In the genomic region with DNA sequence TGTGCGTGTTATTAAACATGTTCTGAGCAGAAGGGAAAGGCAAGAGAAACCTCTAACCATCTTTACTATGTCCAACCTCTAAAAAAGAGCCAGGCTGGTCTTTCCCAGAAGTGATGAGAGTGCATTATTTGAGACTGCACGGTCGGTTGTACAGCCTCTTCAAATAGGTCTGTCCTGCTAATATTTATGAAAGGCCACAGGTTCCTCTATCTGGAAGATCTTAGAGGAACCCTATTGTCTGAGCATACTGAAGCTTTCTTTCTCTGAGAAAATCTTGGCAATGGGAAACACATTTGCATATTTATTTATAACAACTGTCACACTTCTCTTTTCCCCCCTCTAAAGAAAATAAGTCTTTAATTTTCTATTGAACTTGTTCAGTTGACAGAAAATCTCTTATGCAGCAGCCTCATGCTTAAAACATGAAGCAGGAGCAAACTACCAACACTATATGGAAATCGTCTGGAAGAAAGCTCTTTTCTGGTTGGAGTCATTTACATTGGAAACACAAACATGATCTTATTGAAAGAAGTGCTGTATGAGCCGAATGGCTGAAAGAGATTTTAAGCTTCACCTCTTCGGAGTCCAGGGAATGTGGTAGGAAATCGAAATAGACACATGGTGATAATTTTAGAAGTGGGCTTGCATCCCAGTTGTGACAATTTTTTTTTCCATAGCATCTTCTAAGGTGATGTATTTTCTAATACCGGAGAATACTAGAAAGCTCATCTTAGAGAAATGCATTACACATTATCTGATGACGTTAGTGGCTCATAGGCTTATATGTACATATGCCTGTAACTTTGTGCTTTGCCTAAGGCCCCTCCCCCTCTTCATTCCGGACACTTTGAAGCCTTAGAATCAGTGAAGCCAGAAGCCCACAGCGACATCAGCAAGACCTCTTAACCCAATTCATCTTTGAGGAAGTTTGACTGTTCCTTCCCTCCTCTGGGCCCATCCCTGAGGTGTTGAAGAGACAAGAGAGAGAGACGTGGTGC, we compare ENCODE assay signal across 20 mouse cellular contexts.
A peak's percentile ranks its signal among the peaks of the same experiment; 100 is the strongest.
DNase-seq lines count a peak whose midpoint lies in the region; ATAC-seq and TF ChIP-seq lines count a peak whose summit lies in the region.
"Had no signal": no experiment of that assay in that cellular context is flagged by ENCODE, and none has a peak within 500 bp of the region (broad histone marks: within the 10 kb centered on the region; RNA-seq: fewer than 3 reads in every experiment).

No protein-coding gene starts in this region.

- H3K79me2 ChIP-seq in heart, adult 2 months (replicated peaks; ENCODE audit: control insufficient read depth, insufficient read depth, low read length), result no peaks in the 10 kb centered on the region

- H3K27me3 ChIP-seq in forebrain, embryonic 16.5 days (replicated peaks; ENCODE audit: control insufficient read depth, insufficient read depth, low read length), result no peaks in the 10 kb centered on the region
- H3K27me3 ChIP-seq in midbrain, embryonic 12.5 days, result no peaks in the 10 kb centered on the region
- no peaks in the 10 kb centered on the region for H3K27me3 ChIP-seq in heart, adult 2 months (ENCODE audit: control insufficient read depth, insufficient read depth, low read length)
- H3K27me3 ChIP-seq: embryonic facial prominence, embryonic 13.5 days; limb, embryonic 12.5 days; liver, embryonic 15.5 days; stomach, embryonic 15.5 days had no signal

- no peak overlapping the region for H3K9ac ChIP-seq in forebrain, embryonic 16.5 days (replicated peaks; ENCODE audit: low read depth, low read length)
- no peak overlapping the region for H3K9ac ChIP-seq in midbrain, embryonic 12.5 days (replicated peaks)
- no peak overlapping the region for H3K9ac ChIP-seq in heart, adult 2 months (ENCODE audit: low read depth, low read length)
- H3K9ac ChIP-seq: embryonic facial prominence, embryonic 13.5 days; limb, embryonic 12.5 days; liver, embryonic 15.5 days; stomach, embryonic 15.5 days had no signal

- no peaks in the 10 kb centered on the region for H3K9me3 ChIP-seq in forebrain, embryonic 16.5 days (ENCODE audit: control insufficient read depth, low read length)
- H3K9me3 ChIP-seq in midbrain, embryonic 12.5 days, result no peaks in the 10 kb centered on the region
- H3K9me3 ChIP-seq: embryonic facial prominence, embryonic 13.5 days; limb, embryonic 12.5 days; liver, embryonic 15.5 days; stomach, embryonic 15.5 days had no signal

- no peak for TF ChIP-seq CTCF in left cerebral cortex, adult 2 months (IDR thresholded peaks at IDR 0.05)
- TF ChIP-seq CTCF in heart, adult 2 months (IDR thresholded peaks at IDR 0.05), result no peak

- H3K36me3 ChIP-seq in forebrain, embryonic 16.5 days (ENCODE audit: control insufficient read depth, insufficient read depth), result no peaks in the 10 kb centered on the region
- H3K36me3 ChIP-seq in midbrain, embryonic 12.5 days, result no peaks in the 10 kb centered on the region
- H3K36me3 ChIP-seq in heart, adult 2 months (ENCODE audit: control insufficient read depth, insufficient read depth, low read length), result no peaks in the 10 kb centered on the region
- H3K36me3 ChIP-seq: embryonic facial prominence, embryonic 13.5 days; limb, embryonic 12.5 days; liver, embryonic 15.5 days; stomach, embryonic 15.5 days had no signal

- peaks cover 24% of the 10 kb centered on the region for H3K4me1 ChIP-seq in forebrain, embryonic 16.5 days (replicated peaks; ENCODE audit: control insufficient read depth, insufficient read depth, low read length)
- H3K4me1 ChIP-seq in midbrain, embryonic 12.5 days, result peaks cover 27% of the 10 kb centered on the region; the same call in 1 of the 2 replicates
- no peaks in the 10 kb centered on the region for H3K4me1 ChIP-seq in heart, adult 2 months (ENCODE audit: control insufficient read depth, insufficient read depth, low read length)
- H3K4me1 ChIP-seq: limb, embryonic 12.5 days; liver, embryonic 15.5 days; stomach, embryonic 15.5 days had no signal

- TF ChIP-seq POLR2A in heart, adult 2 months (IDR thresholded peaks at IDR 0.05; ENCODE audit: insufficient read depth, low read depth, low read length), result no peak

- ATAC-seq in forebrain, embryonic 16.5 days, result peak; percentile 80
- ATAC-seq in midbrain, embryonic 12.5 days (ENCODE audit: low FRiP score, low read depth), result peak; percentile 72
- ATAC-seq: intestine, postnatal 0 days had no signal

- peak overlapping the region; percentile 62; the same call in 1 of the 2 replicates for H3K27ac ChIP-seq in left cerebral cortex, adult 2 months
- H3K27ac ChIP-seq in forebrain, embryonic 16.5 days (ENCODE audit: low read length), result peak overlapping the region; percentile 90
- H3K27ac ChIP-seq in midbrain, embryonic 12.5 days (replicated peaks), result peak overlapping the region; percentile 65
- H3K27ac ChIP-seq in heart, adult 2 months, result no peak overlapping the region
- H3K27ac ChIP-seq: embryonic facial prominence, embryonic 13.5 days; limb, embryonic 12.5 days; liver, embryonic 15.5 days; stomach, embryonic 15.5 days had no signal

- peak overlapping the region; percentile 24 for H3K4me2 ChIP-seq in forebrain, embryonic 16.5 days (ENCODE audit: low read length)
- H3K4me2 ChIP-seq in midbrain, embryonic 12.5 days (replicated peaks), result no peak overlapping the region
- H3K4me2 ChIP-seq: embryonic facial prominence, embryonic 13.5 days; limb, embryonic 12.5 days; liver, embryonic 15.5 days; stomach, embryonic 15.5 days had no signal

- WGBS in forebrain, embryonic 16.5 days, result 22% methylated on average over 12 of the region's 12 CpGs
- WGBS in midbrain, embryonic 12.5 days, result 43% methylated on average over 12 of the region's 12 CpGs
- 64% methylated on average over 12 of the region's 12 CpGs for WGBS in heart, adult 2 months

- DNase-seq in left cerebral cortex, adult 2 months (ENCODE audit: extremely low spot score in 1 of 2, low spot score in 2 of 2), result no peak
- DNase-seq in left cerebral cortex, adult 9 months (ENCODE audit: low spot score in 2 of 2), result no peak
- DNase-seq in telencephalon, adult 2 months (ENCODE audit: low read depth, low spot score), result peak; percentile 35
- no peak for DNase-seq in heart, adult 2 months
- DNase-seq in cerebellum, postnatal 14 days, result no peak
- DNase-seq: adrenal gland, adult 2 months; B cell, adult 2 months; cerebellum, postnatal 25 days; heart, adult 11 months; kidney, postnatal 25 days; lung, postnatal 4 days; right cerebral cortex, postnatal 4 days; thymus, postnatal 14 days had no signal

- intact Hi-C loops in left cerebral cortex, adult 2 months (cut with DNase I), result loop anchor here (2.0 to 5.0 kb wide), 4 partner anchors 107 to 449 kb away; no protein-coding TSS in a partner anchor
- intact Hi-C loops in heart, adult 2 months (cut with DNase I), result loop anchor here (10.0 kb wide), 1 partner anchor 605 kb away; no protein-coding TSS in a partner anchor

- TF ChIP-seq EP300 in heart, adult 2 months (IDR thresholded peaks at IDR 0.05; ENCODE audit: insufficient read depth, low read depth, low read length), result no peak

- H3K4me3 ChIP-seq in left cerebral cortex, adult 2 months, result no peak overlapping the region
- no peak overlapping the region for H3K4me3 ChIP-seq in forebrain, embryonic 16.5 days (replicated peaks; ENCODE audit: low read length)
- H3K4me3 ChIP-seq in midbrain, embryonic 12.5 days, result no peak overlapping the region
- no peak overlapping the region for H3K4me3 ChIP-seq in heart, adult 2 months
- H3K4me3 ChIP-seq: embryonic facial prominence, embryonic 13.5 days; limb, embryonic 12.5 days; liver, embryonic 15.5 days; stomach, embryonic 15.5 days had no signal
